Mouse (Mus musculus): ENCODE results near the gene Dmac1. TPM values are rescaled to one million over a fixed set of nuclear protein-coding genes. Genes with fewer than 3 reads are reported as not detected.

Gene Dmac1
- polyA plus RNA-seq (2014; fragmentation: Illumina TruSeq; extraction: RNeasy Lipid Tissue Mini Kit (QIAGEN cat#74804); ENCODE audit: low read depth, low replicate concordance): 51.9 TPM

DNA sequence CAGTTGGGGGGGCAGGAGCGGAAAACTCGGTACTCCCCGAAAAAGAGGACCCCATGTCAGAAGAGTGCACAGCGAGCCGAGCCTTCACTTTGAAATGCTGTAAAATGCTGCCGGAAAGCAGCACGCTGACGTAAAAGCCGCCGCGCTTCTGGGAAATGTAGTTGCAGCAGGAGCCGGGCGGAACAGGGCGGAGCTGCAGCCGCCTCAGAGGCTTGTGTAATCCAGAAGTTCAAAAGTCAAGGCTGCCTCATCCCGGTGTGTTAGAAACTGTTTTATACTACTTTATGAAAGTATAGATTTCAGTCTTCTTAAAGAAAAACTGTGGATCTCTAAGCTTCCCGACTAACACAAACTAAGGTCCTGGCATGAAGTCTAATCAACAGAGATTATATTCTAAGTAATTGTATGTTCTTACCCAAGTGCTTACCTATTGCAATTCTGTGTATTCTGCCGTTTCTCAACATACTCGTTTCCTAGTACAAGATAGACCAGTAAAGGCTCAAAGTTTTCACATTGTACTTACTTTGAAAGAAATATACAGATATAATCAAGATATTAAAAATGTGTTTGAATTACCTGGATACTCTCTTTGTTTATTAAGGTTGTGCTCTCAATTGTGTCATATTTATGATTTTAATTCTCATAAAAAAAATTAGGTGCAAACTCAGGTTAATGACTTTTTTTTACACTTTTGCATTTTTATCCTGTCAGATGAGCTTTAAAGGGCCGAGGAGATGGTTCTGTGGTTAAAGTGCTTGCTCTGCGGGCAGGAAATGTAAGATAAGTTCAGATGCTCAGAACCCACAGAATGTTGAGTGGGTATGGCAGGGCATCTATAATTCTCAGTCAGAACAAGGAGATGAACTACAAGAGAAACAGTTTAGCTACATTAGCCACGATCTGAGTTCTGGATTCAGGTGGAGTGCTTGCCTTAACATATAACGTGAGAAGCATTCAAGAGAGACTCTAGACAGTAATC, at the start of gene Dmac1:
Gene Dmac1 (minus strand): TSS at position 109 of the 979 bp plus-strand sequence.

All from kidney, adult 10 weeks (tissue).